Comparison of ENCODE assay signal across 9 mouse cellular contexts in genomic region chr8:124232280-124232600, GRCm38 (mm10). TPM values are rescaled to one million over a fixed set of nuclear protein-coding genes. Genes with fewer than 3 reads are reported as not detected.
DNase-seq lines count a peak whose midpoint lies in the region; ATAC-seq and TF ChIP-seq lines count a peak whose summit lies in the region.
"Had no signal": no experiment of that assay in that cellular context is flagged by ENCODE, and none has a peak within 500 bp of the region (broad histone marks: within the 10 kb centered on the region; RNA-seq: fewer than 3 reads in every experiment).

No protein-coding gene starts in this region.

- intact Hi-C loops in heart, postnatal 25 days (cut with DNase I): loop anchor here (2.0 to 5.0 kb wide), 3 partner anchors 115 to 180 kb away; no protein-coding TSS in a partner anchor

- peaks cover 60% of the 10 kb centered on the region for H3K4me1 ChIP-seq in heart, embryonic 10.5 days
- H3K4me1 ChIP-seq in ES-Bruce4 (ENCODE audit: control insufficient read depth, insufficient read depth, low read length): peaks cover 14% of the 10 kb centered on the region

- H3K4me3 ChIP-seq in heart, embryonic 10.5 days: peak overlapping the region; percentile 97
- peak overlapping the region; percentile 76 for H3K4me3 ChIP-seq in ES-Bruce4 (ENCODE audit: low read depth, low read length)

- no peak for TF ChIP-seq CTCF in ES-Bruce4 (IDR thresholded peaks at IDR 0.05; ENCODE audit: low read depth, low read length)

- 4% methylated on average over 18 of the region's 18 CpGs for WGBS in heart, embryonic 10.5 days

- ATAC-seq in megakaryocyte, adult 5-6 weeks (ENCODE audit: poor library complexity, severe bottlenecking): peak; percentile 33
- no peak for ATAC-seq in CD4-positive, CD25-positive, alpha-beta regulatory T cell, adult 4 months

- TF ChIP-seq POLR2A in ES-Bruce4 (IDR thresholded peaks at IDR 0.05; ENCODE audit: insufficient read depth, low read length): no peak

- no peak for TF ChIP-seq EP300 in ES-Bruce4 (IDR thresholded peaks at IDR 0.05; ENCODE audit: insufficient read depth, low read depth, low read length)

- H3K9ac ChIP-seq in ES-Bruce4 (ENCODE audit: low read depth, poor library complexity, severe bottlenecking): peak overlapping the region; percentile 92

- H3K36me3 ChIP-seq in heart, embryonic 10.5 days: 0 out of 2 replicates have a peak, but pooled peaks cover 4% of the 10 kb centered on the region
- H3K36me3 ChIP-seq in ES-Bruce4 (ENCODE audit: control insufficient read depth, insufficient read depth, low read length, poor library complexity, severe bottlenecking): no peaks in the 10 kb centered on the region
- H3K36me3 ChIP-seq: G1E had no signal

- DNase-seq in heart, embryonic 10.5 days (ENCODE audit: low spot score): no peak
- DNase-seq in heart, postnatal 25 days (ENCODE audit: low spot score): no peak
- DNase-seq in forelimb bud, embryonic 11.5 days (ENCODE audit: low read depth, low spot score): peak; percentile 13
- DNase-seq in adrenal gland, adult 8-10 months: no peak
- no peak for DNase-seq in T-cell, adult 2 months (ENCODE audit: low spot score)

- peak overlapping the region; percentile 87 for H3K27ac ChIP-seq in heart, embryonic 10.5 days
- no peak overlapping the region for H3K27ac ChIP-seq in ES-Bruce4 (ENCODE audit: insufficient read depth, low read length)

- H3K9me3 ChIP-seq in heart, embryonic 10.5 days: no peaks in the 10 kb centered on the region
- H3K9me3 ChIP-seq in ES-Bruce4 (replicated peaks; ENCODE audit: control insufficient read depth, insufficient read depth, low read length, poor library complexity, severe bottlenecking): no peaks in the 10 kb centered on the region

- peaks cover 7% of the 10 kb centered on the region for H3K27me3 ChIP-seq in heart, embryonic 10.5 days (ENCODE audit: insufficient read depth, poor library complexity, severe bottlenecking)
- no peaks in the 10 kb centered on the region for H3K27me3 ChIP-seq in ES-Bruce4 (ENCODE audit: control insufficient read depth, insufficient read depth, low read length, poor library complexity, severe bottlenecking)

RNA-seq across cellular contexts. Expression of gene Galnt2, which starts 1.0 kb away (rescaled TPM):
- polyA plus RNA-seq in heart, embryonic 10.5 days (2016; fragmentation: Nextera tagmentation; extraction: Ambion mirVana): 44.7 and 59.3 TPM in 2 replicates
- 10 to 100 TPM; 37.7 to 41.6 TPM for total RNA-seq in heart, postnatal 25 days (2021)
- 5.6 and 11.5 TPM in 2 replicates for polyA plus RNA-seq in ES-Bruce4 (2011; ENCODE audit: insufficient read depth, insufficient read length, low read depth, missing spikeins)
- 31.3 and 61.1 TPM in 2 replicates for total RNA-seq in megakaryocyte, adult 5-6 weeks (2015)
- total RNA-seq in megakaryocyte, adult 5-6 weeks (2017): 15.5 and 20.4 TPM in 2 replicates
- total RNA-seq in adrenal gland, adult 8-10 months (2022): 10 to 100 TPM; 47.0 to 66.5 (median 54.4) TPM
- 10 to 100 TPM; 18.5 to 18.7 TPM for polyA plus RNA-seq in CD4-positive, CD25-positive, alpha-beta regulatory T cell, adult 4 months (2017; shearing (Covaris generic))
- total RNA-seq: G1E had no signal
- polyA plus RNA-seq: G1E had no signal
